Mouse (Mus musculus) small intestine, adult 2 months (tissue): Measurements from ENCODE around the gene Shoc2. TPM values are rescaled to one million over a fixed set of nuclear protein-coding genes. Genes with fewer than 3 reads are reported as not detected.

ENCODE experiments used
- H3K27ac ChIP-seq: fragments of 200-500 bp; 2 replicates; pipeline ENCODE4 v1.5.1; 2012; ENCODE audit warnings: low read depth, low read length, control low read depth, inconsistent platforms; ENCODE audit not compliant: insufficient read depth
- H3K27me3 ChIP-seq: fragments of 200-500 bp; 2 replicates; pipeline ENCODE4 v1.6.1; 2012; ENCODE audit warnings: mild to moderate bottlenecking, moderate library complexity, low read length, inconsistent platforms; ENCODE audit not compliant: control insufficient read depth, insufficient read depth
- H3K36me3 ChIP-seq: fragments of 200-500 bp; 2 replicates; pipeline ENCODE4 v1.6.1; 2012; ENCODE audit warnings: mild to moderate bottlenecking, low read length, control low read depth, inconsistent platforms; ENCODE audit not compliant: control insufficient read depth, insufficient read depth
- H3K4me1 ChIP-seq: fragments of 200-500 bp; 2 replicates; pipeline ENCODE4 v1.6.1; 2012; ENCODE audit warnings: low read length, inconsistent platforms, mixed read lengths; ENCODE audit not compliant: control insufficient read depth, insufficient read depth, insufficient read length
- H3K4me3 ChIP-seq: fragments of 200-500 bp; 2 replicates; pipeline ENCODE4 v1.5.1; 2012; ENCODE audit warnings: low read depth, mild to moderate bottlenecking, control low read depth, inconsistent platforms, low read length, moderate library complexity
- CTCF ChIP-seq: fragments of 200-500 bp; IDR thresholded peaks from 2 replicates; pipeline ENCODE4 v1.5.1; 2012; ENCODE audit warnings: low read depth, mild to moderate bottlenecking, control low read depth, inconsistent platforms, low read length, moderate library complexity, mixed read lengths; ENCODE audit not compliant: insufficient replicate concordance, insufficient read length; ENCODE audit errors: extremely low read depth
- POLR2A ChIP-seq: fragments of 200-500 bp; IDR thresholded peaks from 2 replicates; pipeline ENCODE4 v1.6.1; 2012; ENCODE audit warnings: low read depth, mild to moderate bottlenecking, control low read depth, inconsistent platforms, low read length, moderate library complexity
- WGBS: fragments of 180-500 bp; shearing (Covaris S2); methylation state at CpG from one replicate; pipeline ENCODE4 v1.1.7; 2018; 5-methylcytosine and 5-hydroxymethylcytosine counted together
- polyA plus RNA-seq: library from polyadenylated mRNA; depleted of rRNA; stranded (reverse); fragments of >200 nt; gene quantifications from 2 replicates; pipeline ENCODE4 v1.2.3, GENCODE M21; 2012

The Shoc2 gene
- polyA plus RNA-seq, 1 experiment: 8.7 TPM

DNA sequence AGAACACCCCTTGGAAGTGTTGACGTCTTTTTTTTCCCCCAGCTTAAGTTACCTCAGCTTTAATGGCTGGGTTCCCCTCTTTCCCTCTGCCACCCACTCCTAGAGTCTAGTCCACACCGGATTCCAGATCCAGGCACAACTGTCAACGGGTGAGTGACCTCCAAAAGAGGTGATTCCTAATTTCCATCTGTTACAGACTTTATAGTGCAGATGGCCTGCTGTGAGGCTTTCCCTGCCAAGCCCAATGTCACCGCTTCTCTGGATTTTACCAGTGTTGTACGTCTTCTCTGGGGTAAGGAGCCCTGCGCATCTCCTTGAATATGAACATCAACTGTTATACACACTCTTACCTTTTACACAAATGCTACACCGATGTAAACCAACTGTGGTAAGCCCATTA lies 95.3 kb downstream of the Shoc2 start:
- TF ChIP-seq CTCF (no peak), POLR2A (no peak)
- Histone ChIP-seq H3K36me3 (no peaks in the 10 kb centered on the region; the same call in 1 of the 2 replicates), H3K4me1 (peaks cover 4% of the 10 kb centered on the region; the same call in 1 of the 2 replicates), H3K27ac (no peak overlapping the region), H3K4me3 (no peak overlapping the region), H3K27me3 (no peaks in the 10 kb centered on the region)
- WGBS: 83% methylated on average over 7 of the region's 7 CpGs

DNA sequence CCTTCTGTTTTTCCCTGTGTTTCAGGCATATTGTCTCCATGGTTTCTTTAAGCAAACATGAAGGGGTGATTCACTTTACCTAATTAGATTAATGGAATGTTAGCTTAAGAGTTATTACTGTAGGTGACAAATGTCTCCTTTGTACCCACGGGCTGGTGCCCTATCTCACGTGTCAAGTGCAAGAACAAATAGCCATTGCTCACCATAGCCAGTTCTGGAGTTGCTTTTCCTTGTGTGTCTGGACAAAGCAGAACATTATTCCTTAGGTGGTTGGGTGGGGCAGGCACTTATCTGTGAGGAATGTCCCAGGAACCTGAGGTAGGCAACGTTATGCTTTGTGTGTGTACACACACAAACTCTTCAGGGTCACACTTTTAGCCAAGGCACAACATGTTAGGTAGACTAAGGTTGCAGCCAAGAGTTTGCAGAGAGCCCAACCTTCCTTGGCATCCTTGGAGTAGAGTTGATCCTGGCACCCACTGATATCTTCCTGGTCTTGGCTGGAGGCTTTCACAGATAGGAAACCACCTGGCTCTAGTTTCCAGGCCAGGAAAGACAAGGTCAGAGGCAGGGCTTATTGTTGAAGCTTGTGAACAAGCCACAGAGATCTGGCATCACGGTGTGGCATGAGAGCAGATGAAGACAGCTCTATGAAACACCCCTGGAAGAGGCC lies 96.4 kb downstream of the Shoc2 start:
- peak overlapping the region; percentile 27 for H3K27ac ChIP-seq
- 18% methylated on average over 4 of the region's 4 CpGs for WGBS

DNA sequence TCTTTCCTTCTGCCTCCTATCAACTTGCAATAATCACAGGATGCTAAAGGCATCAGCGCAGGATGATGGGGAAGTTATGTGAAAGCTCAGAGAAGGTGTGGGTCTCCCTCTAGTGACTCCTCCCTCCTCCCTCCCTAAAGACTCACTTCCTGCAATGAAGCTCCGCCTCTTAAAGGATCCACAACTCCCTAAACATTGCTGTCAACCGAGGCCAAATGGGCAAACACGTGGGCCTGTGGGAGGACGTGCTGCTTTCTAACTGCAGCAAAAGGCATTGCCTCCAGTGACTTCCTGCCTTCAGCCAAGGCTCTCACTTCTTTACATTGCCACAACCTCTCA lies 96.9 kb downstream of the Shoc2 start:
- H3K36me3 ChIP-seq: no peaks in the 10 kb centered on the region; the same call in 1 of the 2 replicates
- peak overlapping the region; percentile 27 for H3K27ac ChIP-seq
- no peak for TF ChIP-seq POLR2A
- TF ChIP-seq CTCF: no peak
- peaks cover 12% of the 10 kb centered on the region for H3K27me3 ChIP-seq
- H3K4me3 ChIP-seq: no peak overlapping the region
- peaks cover 9% of the 10 kb centered on the region for H3K4me1 ChIP-seq
- 11% methylated on average over 5 of the region's 5 CpGs for WGBS

More for the DNA sequence above, 96.4 kb downstream of the Shoc2 start:
- TF ChIP-seq POLR2A (no peak), CTCF (no peak)
- Histone ChIP-seq H3K4me1 (peaks cover 6% of the 10 kb centered on the region), H3K27me3 (peaks cover 7% of the 10 kb centered on the region), H3K36me3 (no peaks in the 10 kb centered on the region; the same call in 1 of the 2 replicates), H3K4me3 (no peak overlapping the region)

DNA sequence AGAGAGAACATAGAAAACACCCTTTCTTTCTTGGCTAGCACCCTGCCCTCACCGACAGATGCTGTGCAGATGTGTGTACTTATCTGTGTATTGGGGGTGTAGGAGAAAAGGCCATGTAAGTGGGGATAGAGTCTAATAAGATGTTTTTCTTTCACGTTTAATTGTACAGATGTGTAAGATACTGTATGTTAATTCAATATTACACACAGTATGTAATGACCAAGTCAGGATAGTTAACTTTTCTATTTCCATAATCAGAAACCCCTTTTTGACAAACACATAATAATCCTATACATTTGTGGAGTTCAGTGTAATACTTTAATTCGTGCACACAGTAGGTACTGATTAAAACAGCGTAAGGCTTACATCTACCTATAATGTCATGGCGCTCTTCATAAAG lies 99.7 kb downstream of the Shoc2 start, which contains the start of gene Adra2a:
TSS of gene Adra2a (plus strand) at position 301 of the 400 bp plus-strand sequence.
- Histone ChIP-seq H3K4me3 (peak within 1 kb of the TSS; percentile 79), H3K4me1 (peaks cover 26% of the 10 kb centered on the region), H3K36me3 (no peaks in the 10 kb centered on the region), H3K27ac (no peak within 1 kb of the TSS), H3K27me3 (peaks cover 19% of the 10 kb centered on the region)
- 72% methylated on average over 5 of the region's 5 CpGs for WGBS
- no peak for TF ChIP-seq CTCF
- TF ChIP-seq POLR2A: no peak

DNA sequence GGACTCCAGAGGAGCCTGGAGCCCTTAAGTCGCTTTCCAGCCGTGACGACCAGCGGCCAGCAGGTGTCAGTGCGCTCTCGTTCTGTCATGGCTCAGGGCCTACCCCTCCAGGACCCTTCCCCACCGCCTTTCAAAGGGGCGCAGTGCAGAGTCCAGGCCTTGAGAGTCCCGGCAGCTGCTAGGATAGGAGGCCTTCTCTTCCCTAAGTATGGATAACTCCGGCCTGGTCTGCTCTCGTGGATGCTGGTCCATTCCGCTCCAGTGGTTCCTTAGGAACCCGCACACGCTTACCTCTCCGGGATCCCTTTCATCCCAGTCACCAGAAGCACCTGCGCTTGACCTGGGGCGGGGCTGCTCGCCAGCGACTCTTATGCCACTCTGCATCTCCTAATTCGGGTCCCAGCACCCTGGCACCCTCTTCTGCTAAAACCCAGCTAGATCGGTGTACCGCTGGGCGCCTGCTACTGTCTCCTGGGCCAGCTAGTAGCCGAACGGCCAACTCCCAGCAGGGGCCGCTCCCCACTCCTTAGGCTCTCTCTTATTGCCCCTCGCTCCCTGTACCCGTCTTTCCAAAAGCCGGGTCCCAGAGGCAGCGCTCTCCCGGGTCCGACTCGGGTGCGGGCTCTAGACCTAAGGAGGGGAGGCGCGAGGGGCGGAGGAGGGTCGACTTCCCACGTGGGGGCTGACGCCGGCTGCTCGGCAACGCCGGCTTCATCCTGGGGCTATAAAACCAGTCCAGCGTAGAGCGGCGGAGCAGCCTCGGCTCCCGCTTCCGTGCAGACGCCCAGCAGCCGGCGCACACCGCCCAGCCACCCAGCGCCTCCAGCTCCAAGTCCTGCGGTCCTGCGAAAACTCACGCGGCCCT lies 100.6 kb downstream of the Shoc2 start:
- 1% methylated on average over 57 of the region's 59 CpGs for WGBS
- TF ChIP-seq POLR2A (no peak), CTCF (peak; percentile 74)
- Histone ChIP-seq H3K4me1 (peaks cover 26% of the 10 kb centered on the region), H3K27ac (0 out of 2 replicates have a peak overlapping the region, but pooled peaks have one; percentile 34), H3K36me3 (no peaks in the 10 kb centered on the region), H3K27me3 (peaks cover 19% of the 10 kb centered on the region), H3K4me3 (peak overlapping the region; percentile 79)

DNA sequence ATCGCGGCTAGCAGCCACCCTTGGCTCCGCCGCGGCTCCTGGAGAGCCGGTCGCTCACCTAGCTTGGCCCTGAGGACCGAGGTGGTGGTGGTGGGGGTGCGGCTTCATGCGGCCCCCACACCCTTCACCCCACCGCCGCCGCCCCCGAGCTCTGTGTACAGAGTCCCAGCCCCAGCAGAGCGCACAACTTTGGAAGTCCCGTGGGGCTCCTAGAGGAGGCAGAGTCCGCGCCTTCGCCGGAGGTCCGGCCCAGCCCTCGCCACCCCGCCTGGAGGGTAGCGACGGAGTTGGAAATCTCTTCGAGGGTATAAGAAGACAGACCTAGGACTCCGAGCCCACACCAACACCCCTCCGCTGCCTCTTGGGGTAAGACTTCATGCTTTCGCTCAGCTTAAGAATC lies 101.3 kb downstream of the Shoc2 start:
- Histone ChIP-seq H3K4me1 (peaks cover 26% of the 10 kb centered on the region), H3K27ac (0 out of 2 replicates have a peak overlapping the region, but pooled peaks have one; percentile 34), H3K4me3 (peak overlapping the region; percentile 79), H3K27me3 (peaks cover 19% of the 10 kb centered on the region), H3K36me3 (no peaks in the 10 kb centered on the region)
- WGBS: 1% methylated on average over 29 of the region's 29 CpGs
- TF ChIP-seq POLR2A: no peak
- TF ChIP-seq CTCF: no peak
